Mouse (Mus musculus): Measurements from ENCODE around the gene Pacsin2. TPM values are rescaled to one million over a fixed set of nuclear protein-coding genes. Genes with fewer than 3 reads are reported as not detected.
A peak's percentile ranks its signal among the peaks of the same experiment; 100 is the strongest.
"Not testable (repeated sequence)": the region's sequence is repeated elsewhere in the genome, so short reads cannot be mapped to it uniquely, and the experiment has no call there.

Gene Pacsin2
- polyA plus RNA-seq, 1 experiment from 2014 or later: 24.3 TPM

GRCm38 (mm10) chr15:83408692-83409442 is 55.5 kb downstream of the Pacsin2 start:
- ATAC-seq (no peak), DNase-seq (no peak)
- no peaks in the 10 kb centered on the region for H3K27me3 ChIP-seq (ENCODE audit: insufficient read depth, low read length)
- 66% methylated on average over 8 of the region's 8 CpGs for WGBS (ENCODE audit: insufficient replicate concordance)
- H3K4me3 ChIP-seq (ENCODE audit: low read depth, low read length): no peak overlapping the region
- peaks cover 23% of the 10 kb centered on the region for H3K4me1 ChIP-seq (ENCODE audit: insufficient read depth)
- H3K9me3 ChIP-seq (ENCODE audit: low read length): no peaks in the 10 kb centered on the region
- peak overlapping the region; percentile 6; the same call in 1 of the 2 replicates for H3K9ac ChIP-seq (replicated peaks)
- no peak overlapping the region for H3K27ac ChIP-seq (ENCODE audit: low read depth)
- H3K4me2 ChIP-seq (ENCODE audit: low read depth, low read length): no peak overlapping the region
- no peak for TF ChIP-seq EP300 (IDR thresholded peaks at IDR 0.05; ENCODE audit: low read depth)
- peak; percentile 38 for TF ChIP-seq CTCF (IDR thresholded peaks at IDR 0.05; ENCODE audit: low read depth)
- no peaks in the 10 kb centered on the region for H3K36me3 ChIP-seq (replicated peaks; ENCODE audit: insufficient read depth, low read length)

GRCm38 (mm10) chr15:83408216-83408615 is 56.2 kb downstream of the Pacsin2 start:
- no peak overlapping the region for H3K4me3 ChIP-seq (ENCODE audit: low read depth, low read length)
- ATAC-seq: no peak
- no peak overlapping the region for H3K27ac ChIP-seq (ENCODE audit: low read depth)
- H3K9ac ChIP-seq (replicated peaks): no peak overlapping the region; the same call in 1 of the 2 replicates
- WGBS (ENCODE audit: insufficient replicate concordance): 56% methylated on average over 5 of the region's 5 CpGs
- TF ChIP-seq CTCF (IDR thresholded peaks at IDR 0.05; ENCODE audit: low read depth) (no peak), EP300 (IDR thresholded peaks at IDR 0.05; ENCODE audit: low read depth) (no peak)
- H3K36me3 ChIP-seq (replicated peaks; ENCODE audit: insufficient read depth, low read length): no peaks in the 10 kb centered on the region
- H3K4me2 ChIP-seq (ENCODE audit: low read depth, low read length): no peak overlapping the region
- no peak for DNase-seq
- no peaks in the 10 kb centered on the region for H3K27me3 ChIP-seq (ENCODE audit: insufficient read depth, low read length)
- no peaks in the 10 kb centered on the region for H3K9me3 ChIP-seq (ENCODE audit: low read length)
- peaks cover 27% of the 10 kb centered on the region for H3K4me1 ChIP-seq (ENCODE audit: insufficient read depth)

- no peak overlapping the region for H3K27ac ChIP-seq (ENCODE audit: low read depth)
- no peak overlapping the region for H3K4me3 ChIP-seq (ENCODE audit: low read depth, low read length)
- no peak for ATAC-seq
- 90% methylated on average over 5 of the region's 5 CpGs for WGBS (ENCODE audit: insufficient replicate concordance)
- H3K36me3 ChIP-seq (replicated peaks; ENCODE audit: insufficient read depth, low read length): no peaks in the 10 kb centered on the region
- no peak for DNase-seq
- H3K9ac ChIP-seq (replicated peaks): no peak overlapping the region
- no peaks in the 10 kb centered on the region for H3K27me3 ChIP-seq (ENCODE audit: insufficient read depth, low read length)
- H3K4me1 ChIP-seq (ENCODE audit: insufficient read depth): peaks cover 27% of the 10 kb centered on the region
- no peaks in the 10 kb centered on the region for H3K9me3 ChIP-seq (ENCODE audit: low read length)
- TF ChIP-seq CTCF (IDR thresholded peaks at IDR 0.05; ENCODE audit: low read depth) (no peak), EP300 (IDR thresholded peaks at IDR 0.05; ENCODE audit: low read depth) (no peak)
- no peak overlapping the region for H3K4me2 ChIP-seq (ENCODE audit: low read depth, low read length)
Measured at GRCm38 (mm10) chr15:83407502-83407901, 56.9 kb downstream of the Pacsin2 start.

GRCm38 (mm10) chr15:83405866-83406265 is 58.5 kb downstream of the Pacsin2 start:
- not testable (repeated sequence) for H3K4me3 ChIP-seq (ENCODE audit: low read depth, low read length); H3K36me3 ChIP-seq (replicated peaks; ENCODE audit: insufficient read depth, low read length); H3K27me3 ChIP-seq (ENCODE audit: insufficient read depth, low read length); H3K9ac ChIP-seq (replicated peaks); H3K9me3 ChIP-seq (ENCODE audit: low read length); H3K4me2 ChIP-seq (ENCODE audit: low read depth, low read length); H3K27ac ChIP-seq (ENCODE audit: low read depth); DNase-seq
- H3K4me1 ChIP-seq (ENCODE audit: insufficient read depth): peaks cover 25% of the 10 kb centered on the region
- 90% methylated on average over 17 of the region's 40 CpGs for WGBS (ENCODE audit: insufficient replicate concordance)
- ATAC-seq: peak; percentile 77; the same call in 1 of the 2 replicates

DNA sequence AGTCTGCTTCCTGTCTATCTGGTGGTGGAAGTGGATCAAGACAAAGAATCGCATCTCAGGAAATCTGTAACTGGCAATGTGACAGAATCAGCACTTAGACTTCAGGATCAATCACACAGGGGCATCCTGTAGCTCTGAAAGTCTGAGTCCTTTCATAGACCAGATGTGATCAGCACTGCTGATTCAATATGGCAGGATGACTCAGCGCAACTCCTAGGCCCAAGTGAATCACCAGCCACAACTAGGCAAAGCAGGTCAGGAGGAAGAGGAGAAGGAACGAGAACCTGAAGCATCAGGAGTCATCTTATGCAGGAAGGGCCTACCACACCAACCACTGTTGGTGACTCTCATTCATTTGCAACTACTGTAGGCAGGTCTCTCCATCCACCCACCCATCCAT is 60.4 kb downstream of the Pacsin2 start:
- 78% methylated on average over 3 of the region's 3 CpGs for WGBS (ENCODE audit: insufficient replicate concordance)
- H3K4me3 ChIP-seq (ENCODE audit: low read depth, low read length): no peak overlapping the region
- peaks cover 13% of the 10 kb centered on the region for H3K4me1 ChIP-seq (ENCODE audit: insufficient read depth)
- TF ChIP-seq CTCF (IDR thresholded peaks at IDR 0.05; ENCODE audit: low read depth) (no peak), EP300 (IDR thresholded peaks at IDR 0.05; ENCODE audit: low read depth) (no peak)
- H3K27ac ChIP-seq (ENCODE audit: low read depth): no peak overlapping the region
- peaks cover 19% of the 10 kb centered on the region for H3K36me3 ChIP-seq (replicated peaks; ENCODE audit: insufficient read depth, low read length)
- no peaks in the 10 kb centered on the region for H3K9me3 ChIP-seq (ENCODE audit: low read length)
- H3K9ac ChIP-seq (replicated peaks): no peak overlapping the region
- H3K4me2 ChIP-seq (ENCODE audit: low read depth, low read length): no peak overlapping the region
- ATAC-seq (no peak), DNase-seq (no peak)
- H3K27me3 ChIP-seq (ENCODE audit: insufficient read depth, low read length): no peaks in the 10 kb centered on the region

DNA sequence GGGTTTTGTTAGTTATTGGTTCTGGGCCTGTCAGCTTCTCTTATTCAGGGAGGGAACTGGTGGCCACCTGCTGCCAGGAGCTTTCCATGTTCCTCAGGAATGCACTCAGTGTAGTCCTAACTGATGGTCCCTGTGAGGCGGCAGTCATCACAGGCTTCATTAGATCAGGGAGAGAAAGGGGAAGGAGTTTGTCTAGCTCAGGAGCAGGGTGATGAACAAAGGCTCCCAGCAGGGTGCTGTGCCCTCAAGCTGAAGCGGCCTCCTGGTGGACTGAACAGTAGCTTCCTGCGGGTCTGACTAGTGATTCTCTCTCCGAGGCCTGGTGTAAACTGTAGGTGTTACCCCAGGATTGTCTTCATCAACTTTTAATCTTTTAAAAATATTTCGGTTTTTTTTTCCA is 61.4 kb downstream of the Pacsin2 start:
- Histone ChIP-seq H3K4me3 (ENCODE audit: low read depth, low read length) (no peak overlapping the region), H3K9ac (replicated peaks) (no peak overlapping the region), H3K27ac (ENCODE audit: low read depth) (no peak overlapping the region), H3K9me3 (ENCODE audit: low read length) (no peaks in the 10 kb centered on the region), H3K4me1 (ENCODE audit: insufficient read depth) (peaks cover 7% of the 10 kb centered on the region), H3K4me2 (ENCODE audit: low read depth, low read length) (no peak overlapping the region), H3K27me3 (ENCODE audit: insufficient read depth, low read length) (no peaks in the 10 kb centered on the region), H3K36me3 (replicated peaks; ENCODE audit: insufficient read depth, low read length) (peaks cover 20% of the 10 kb centered on the region)
- 87% methylated on average over 5 of the region's 5 CpGs for WGBS (ENCODE audit: insufficient replicate concordance)
- DNase-seq (no peak), ATAC-seq (no peak)
- TF ChIP-seq CTCF (IDR thresholded peaks at IDR 0.05; ENCODE audit: low read depth) (no peak), EP300 (IDR thresholded peaks at IDR 0.05; ENCODE audit: low read depth) (no peak)

Measured in liver, postnatal 0 days (tissue).